Mouse (Mus musculus): ENCODE data around the gene Ankrd22.

Gene Ankrd22

DNA sequence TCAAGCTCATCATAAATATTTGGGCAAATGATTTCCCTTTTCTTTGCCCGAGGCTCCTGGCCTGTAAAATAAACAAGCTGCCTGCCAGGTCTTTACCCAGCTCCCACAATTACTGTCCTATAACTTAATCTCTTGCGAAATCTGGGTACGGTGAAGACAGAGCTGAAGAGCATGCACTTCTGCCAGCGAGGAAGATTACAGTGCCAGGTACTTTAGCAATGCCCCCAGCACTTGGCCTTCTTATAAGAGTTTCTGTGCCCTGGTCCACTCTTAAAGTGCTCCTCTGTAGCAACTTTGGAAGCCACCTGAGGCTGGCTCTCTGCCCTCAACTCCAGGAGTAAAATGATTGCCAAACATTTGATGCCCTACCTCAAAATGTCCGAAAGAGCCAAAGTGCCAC is 70.5 kb downstream of the Ankrd22 start:
- DNase-seq (ENCODE audit: low read depth, low spot score): no peak

- no peak for DNase-seq (ENCODE audit: low read depth, low spot score)
These were observed 76.7 kb downstream of the Ankrd22 start for GRCm38 (mm10) chr19:34089011-34089680.

DNA sequence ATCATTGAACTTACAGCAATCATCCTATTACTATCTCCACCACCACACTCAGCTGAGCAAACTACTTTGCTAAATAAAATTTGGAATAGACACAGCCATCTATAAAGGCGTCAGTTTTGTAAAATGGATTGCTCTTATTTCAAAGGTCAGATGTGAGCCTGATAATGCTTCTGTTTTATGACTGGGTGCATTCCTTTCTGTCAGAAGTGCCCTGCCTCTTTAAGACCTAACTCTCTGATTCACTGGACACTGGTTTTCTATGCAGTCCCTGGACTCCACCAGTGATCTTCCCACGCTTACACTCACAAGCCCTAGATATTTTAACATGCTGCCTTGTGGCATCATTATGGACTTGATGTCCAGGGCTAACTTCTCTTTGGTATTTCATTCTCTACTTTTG is 87.7 kb downstream of the Ankrd22 start:
- no peak for DNase-seq (ENCODE audit: low read depth, low spot score)

GRCm38 (mm10) chr19:34074239-34074638 is 91.6 kb downstream of the Ankrd22 start:
- no peak for DNase-seq (ENCODE audit: low read depth, low spot score)

Data from ES-CJ7 (cell line).